Mouse (Mus musculus) thymus, adult 2 months (tissue): ENCODE results near the gene Prkn.

Experiments
- CTCF ChIP-seq: fragments of 200-500 bp; IDR thresholded peaks from 2 replicates; pipeline ENCODE4 v1.5.1; 2012; ENCODE audit warnings: mild to moderate bottlenecking, control low read depth, low read length, moderate library complexity, borderline replicate concordance; ENCODE audit not compliant: control insufficient read depth, poor library complexity, insufficient read depth; ENCODE audit errors: extremely low read depth
- POLR2A ChIP-seq: fragments of 200-500 bp; IDR thresholded peaks from 2 replicates; pipeline ENCODE4 v1.6.1; 2012; ENCODE audit warnings: mild to moderate bottlenecking, low read length, control low read depth, moderate library complexity; ENCODE audit not compliant: control insufficient read depth, poor library complexity, insufficient read depth; ENCODE audit errors: extremely low read depth

DNA sequence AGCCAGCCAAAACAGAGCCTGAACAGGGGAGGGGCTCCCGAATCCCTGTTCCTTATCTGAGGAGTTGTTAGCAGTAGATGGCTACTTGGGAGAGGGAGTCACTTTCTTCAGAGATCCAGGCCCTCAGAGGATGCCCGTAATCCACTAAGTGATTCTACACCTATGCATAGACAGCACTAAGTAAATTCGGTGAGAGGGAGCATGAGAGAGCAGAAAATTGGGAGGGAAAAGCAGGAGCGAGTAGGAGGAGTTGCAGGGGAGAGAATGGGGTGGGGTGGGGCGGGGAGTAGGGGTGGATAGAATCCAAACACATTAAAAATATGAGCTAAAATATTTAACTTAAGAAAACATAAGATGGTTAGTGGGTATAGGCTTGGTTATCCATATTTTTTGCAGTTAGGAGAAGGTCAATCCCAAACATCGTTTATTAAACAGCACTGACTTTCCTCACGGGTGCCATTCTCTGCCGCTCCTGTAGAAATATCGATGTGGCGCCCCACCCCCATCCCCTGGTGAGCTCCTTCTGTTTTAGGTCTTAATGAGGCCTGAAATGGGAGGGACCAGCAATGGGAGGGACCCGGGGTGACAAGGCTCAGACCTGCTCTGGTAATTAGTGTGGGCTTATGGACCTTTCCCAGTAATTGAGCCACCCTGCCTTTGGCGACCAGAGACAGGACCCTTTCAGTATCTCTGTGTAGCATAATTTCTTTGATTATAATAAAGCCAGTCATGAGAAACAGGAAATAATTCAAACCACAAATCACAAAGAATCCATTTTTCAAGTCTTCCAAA is 390.6 kb downstream of the Prkn start:
- TF ChIP-seq POLR2A (no peak), CTCF (no peak)
